8 mouse cellular contexts compared by ENCODE assay signal in genomic region chr2:128428154-128428553, GRCm38 (mm10).
DNase-seq lines count a peak whose midpoint lies in the region; ATAC-seq and TF ChIP-seq lines count a peak whose summit lies in the region.

No protein-coding gene starts in this region.

- H3K36me3 ChIP-seq in hindbrain, embryonic 10.5 days, result no peaks in the 10 kb centered on the region
- H3K36me3 ChIP-seq in hindbrain, embryonic 12.5 days, result no peaks in the 10 kb centered on the region
- no peaks in the 10 kb centered on the region for H3K36me3 ChIP-seq in E14TG2a.4 (ENCODE audit: insufficient read depth, low read length)
- H3K36me3 ChIP-seq in limb, embryonic 12.5 days, result no peaks in the 10 kb centered on the region
- H3K36me3 ChIP-seq in stomach, embryonic 16.5 days (ENCODE audit: control insufficient read depth, insufficient read depth, low read length), result no peaks in the 10 kb centered on the region

- peak overlapping the region; percentile 41; the same call in 1 of the 2 replicates for H3K27ac ChIP-seq in hindbrain, embryonic 10.5 days
- H3K27ac ChIP-seq in hindbrain, embryonic 12.5 days, result no peak overlapping the region
- H3K27ac ChIP-seq in limb, embryonic 12.5 days, result peak overlapping the region; percentile 59
- peak overlapping the region; percentile 83 for H3K27ac ChIP-seq in stomach, embryonic 16.5 days (ENCODE audit: low read length)

- no peak overlapping the region for H3K9ac ChIP-seq in hindbrain, embryonic 12.5 days
- no peak overlapping the region for H3K9ac ChIP-seq in limb, embryonic 12.5 days (replicated peaks)
- H3K9ac ChIP-seq in stomach, embryonic 16.5 days (ENCODE audit: low read length), result peak overlapping the region; percentile 54

- no peak for DNase-seq in hindbrain, embryonic 10.5 days (ENCODE audit: low spot score)
- DNase-seq in embryo, embryonic 10 days (ENCODE audit: low spot score), result peak; percentile 59
- no peak for DNase-seq in cerebellum, postnatal 14 days
- DNase-seq in layer of hippocampus, postnatal 14 days (ENCODE audit: low spot score in 2 of 2), result no peak

- peaks cover 45% of the 10 kb centered on the region for H3K4me1 ChIP-seq in hindbrain, embryonic 10.5 days (replicated peaks)
- H3K4me1 ChIP-seq in hindbrain, embryonic 12.5 days, result 0 out of 2 replicates have a peak, but pooled peaks cover 4% of the 10 kb centered on the region
- peaks cover 57% of the 10 kb centered on the region for H3K4me1 ChIP-seq in E14TG2a.4 (replicated peaks; ENCODE audit: low read depth, low read length)
- peaks cover 28% of the 10 kb centered on the region for H3K4me1 ChIP-seq in limb, embryonic 12.5 days (replicated peaks)
- H3K4me1 ChIP-seq in stomach, embryonic 16.5 days (ENCODE audit: control insufficient read depth, insufficient read depth, low read length), result peaks cover 31% of the 10 kb centered on the region

- no peaks in the 10 kb centered on the region for H3K9me3 ChIP-seq in hindbrain, embryonic 10.5 days
- no peaks in the 10 kb centered on the region for H3K9me3 ChIP-seq in hindbrain, embryonic 12.5 days (replicated peaks)
- H3K9me3 ChIP-seq in E14TG2a.4 (ENCODE audit: low read length), result no peaks in the 10 kb centered on the region
- H3K9me3 ChIP-seq in limb, embryonic 12.5 days, result no peaks in the 10 kb centered on the region
- no peaks in the 10 kb centered on the region for H3K9me3 ChIP-seq in stomach, embryonic 16.5 days (replicated peaks; ENCODE audit: control insufficient read depth, low read length)

- WGBS in hindbrain, embryonic 10.5 days, result 16% methylated on average over 7 of the region's 7 CpGs
- 11% methylated on average over 7 of the region's 7 CpGs for WGBS in hindbrain, embryonic 12.5 days
- WGBS in limb, embryonic 12.5 days, result 26% methylated on average over 7 of the region's 7 CpGs
- WGBS in stomach, embryonic 16.5 days, result 10% methylated on average over 7 of the region's 7 CpGs

- H3K4me3 ChIP-seq in hindbrain, embryonic 10.5 days, result 0 out of 2 replicates have a peak overlapping the region, but pooled peaks have one; percentile 11
- H3K4me3 ChIP-seq in hindbrain, embryonic 12.5 days, result no peak overlapping the region
- peak overlapping the region; percentile 54 for H3K4me3 ChIP-seq in E14TG2a.4 (replicated peaks; ENCODE audit: low read length)
- 0 out of 2 replicates have a peak overlapping the region, but pooled peaks have one; percentile 9 for H3K4me3 ChIP-seq in limb, embryonic 12.5 days (replicated peaks)
- H3K4me3 ChIP-seq in stomach, embryonic 16.5 days (replicated peaks; ENCODE audit: low read length), result peak overlapping the region; percentile 33

- no peaks in the 10 kb centered on the region for H3K27me3 ChIP-seq in hindbrain, embryonic 10.5 days (ENCODE audit: insufficient read depth, poor library complexity, severe bottlenecking)
- no peaks in the 10 kb centered on the region for H3K27me3 ChIP-seq in hindbrain, embryonic 12.5 days
- H3K27me3 ChIP-seq in E14TG2a.4 (ENCODE audit: insufficient read depth, low read length), result no peaks in the 10 kb centered on the region; the same call in 1 of the 2 replicates
- H3K27me3 ChIP-seq in limb, embryonic 12.5 days, result no peaks in the 10 kb centered on the region
- no peaks in the 10 kb centered on the region for H3K27me3 ChIP-seq in stomach, embryonic 16.5 days (ENCODE audit: control insufficient read depth, insufficient read depth, low read length)

- ATAC-seq in hindbrain, embryonic 12.5 days (ENCODE audit: low FRiP score), result no peak
- no peak for ATAC-seq in limb, embryonic 12.5 days (ENCODE audit: insufficient number of reproducible peaks, insufficient read depth, low FRiP score, low TSS enrichment, low read depth)
- peak; percentile 76; the same call in 1 of the 2 replicates for ATAC-seq in stomach, embryonic 16.5 days (ENCODE audit: insufficient read depth, low FRiP score)

- no peak for TF ChIP-seq CTCF in E14TG2a.4 (conservative IDR thresholded peaks at IDR 0.05; ENCODE audit: low read length)

- no peak overlapping the region for H3K4me2 ChIP-seq in hindbrain, embryonic 12.5 days (replicated peaks)
- H3K4me2 ChIP-seq in limb, embryonic 12.5 days, result peak overlapping the region; percentile 13; the same call in 1 of the 2 replicates
- peak overlapping the region; percentile 32 for H3K4me2 ChIP-seq in stomach, embryonic 16.5 days (ENCODE audit: low read depth, low read length)
